Mouse (Mus musculus): ENCODE measurements around the gene Asap3. TPM values are rescaled to one million over a fixed set of nuclear protein-coding genes. Genes with fewer than 3 reads are reported as not detected.
A peak's percentile ranks its signal among the peaks of the same experiment; 100 is the strongest.

Asap3 gene
- total RNA-seq, 1 experiment, result 4.7 TPM

DNA sequence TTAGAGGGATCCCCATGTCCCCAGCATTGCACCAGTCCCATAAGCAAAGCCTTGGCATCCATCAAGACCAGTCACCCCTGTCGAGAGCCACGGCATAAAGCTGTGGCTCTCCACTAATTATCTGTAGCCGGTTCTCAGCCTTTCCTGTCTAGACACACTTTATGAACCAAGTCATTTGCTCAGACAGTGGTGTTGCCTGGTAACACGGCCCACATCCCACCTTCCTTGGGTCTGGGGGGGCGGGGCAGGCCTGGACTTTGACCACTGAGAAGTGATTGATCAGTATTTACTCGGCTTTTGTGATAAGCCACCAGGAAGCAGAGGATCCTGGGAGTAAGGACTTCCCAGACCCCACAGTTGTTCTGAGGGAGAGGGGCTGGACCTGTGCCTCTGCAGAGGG lies 49.8 kb downstream of the Asap3 start:
- no peaks in the 10 kb centered on the region for H3K9me3 ChIP-seq (ENCODE audit: control insufficient read depth, insufficient read depth, low read depth, low read length)
- peaks cover 3 to 16% of the 10 kb centered on the region in 2 experiments for H3K4me1 ChIP-seq (ENCODE audit: control insufficient read depth in 2 of 2, insufficient read depth in 2 of 2, low read length in 2 of 2, poor library complexity in 1 of 2)
- H3K36me3 ChIP-seq (ENCODE audit: control insufficient read depth, insufficient read depth, low read length, poor library complexity, severe bottlenecking), result peaks cover 47% of the 10 kb centered on the region
- H3K9ac ChIP-seq (ENCODE audit: insufficient read depth, low read depth, low read length, poor library complexity, severe bottlenecking), result no peak overlapping the region
- DNase-seq (ENCODE audit: low read depth, low spot score), result no peak
- H3K27ac ChIP-seq (ENCODE audit: insufficient read depth, low read depth, low read length, poor library complexity, severe bottlenecking), result no peak overlapping the region
- in situ Hi-C loops (cut with MboI; ENCODE audit: low sequenced_read_pairs in 2 of 2, unreplicated experiment in 2 of 2), result no loop called here
- TF ChIP-seq MAFK (IDR thresholded peaks at IDR 0.05; ENCODE audit: insufficient read depth, low read depth, low read length) (no peak), ZC3H11A (IDR thresholded peaks at IDR 0.05; ENCODE audit: borderline replicate concordance, low read depth, low read length) (no peak), CHD2 (IDR thresholded peaks at IDR 0.05; ENCODE audit: low read depth, low read length) (no peak), HCFC1 (IDR thresholded peaks at IDR 0.05; ENCODE audit: borderline replicate concordance, insufficient read depth, low read length) (no peak), ZNF384 (IDR thresholded peaks at IDR 0.05; ENCODE audit: low read depth, low read length) (no peak)
- H3K4me3 ChIP-seq (ENCODE audit: insufficient read depth in 1 of 2, low read depth in 1 of 2, low read length in 2 of 2, poor library complexity in 1 of 2, severe bottlenecking in 1 of 2), result no peak overlapping the region

DNA sequence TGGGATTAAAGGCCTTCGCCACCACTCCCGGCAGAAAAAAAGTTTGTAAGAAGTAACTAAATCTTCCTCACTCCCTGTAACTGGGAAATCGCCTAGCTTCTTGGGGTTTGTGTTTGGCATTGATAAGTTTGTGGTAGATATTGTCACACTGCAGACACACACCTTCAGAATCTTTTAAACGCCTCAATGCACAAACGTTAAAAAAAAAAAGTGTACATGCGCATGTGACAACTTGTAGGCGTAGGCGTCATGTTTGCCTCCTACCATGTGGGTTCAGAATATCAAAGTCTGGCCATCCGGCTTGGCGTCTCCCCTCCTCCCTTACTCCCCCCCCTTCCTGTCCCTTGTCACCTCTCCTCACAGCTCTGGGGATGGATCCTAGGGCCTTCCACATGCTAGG lies 50.5 kb downstream of the Asap3 start:
- TF ChIP-seq HCFC1 (IDR thresholded peaks at IDR 0.05; ENCODE audit: borderline replicate concordance, insufficient read depth, low read length) (no peak), ZC3H11A (IDR thresholded peaks at IDR 0.05; ENCODE audit: borderline replicate concordance, low read depth, low read length) (no peak), CHD2 (IDR thresholded peaks at IDR 0.05; ENCODE audit: low read depth, low read length) (no peak), ZNF384 (IDR thresholded peaks at IDR 0.05; ENCODE audit: low read depth, low read length) (no peak), MAFK (IDR thresholded peaks at IDR 0.05; ENCODE audit: insufficient read depth, low read depth, low read length) (no peak)
- Histone ChIP-seq H3K4me3 (ENCODE audit: insufficient read depth in 1 of 2, low read depth in 1 of 2, low read length in 2 of 2, poor library complexity in 1 of 2, severe bottlenecking in 1 of 2) (no peak overlapping the region), H3K9ac (ENCODE audit: insufficient read depth, low read depth, low read length, poor library complexity, severe bottlenecking) (no peak overlapping the region), H3K36me3 (ENCODE audit: control insufficient read depth, insufficient read depth, low read length, poor library complexity, severe bottlenecking) (peaks cover 50% of the 10 kb centered on the region), H3K4me1 (ENCODE audit: control insufficient read depth in 2 of 2, insufficient read depth in 2 of 2, low read length in 2 of 2, poor library complexity in 1 of 2) (peaks cover 3 to 14% of the 10 kb centered on the region in 2 experiments), H3K9me3 (ENCODE audit: control insufficient read depth, insufficient read depth, low read depth, low read length) (no peaks in the 10 kb centered on the region), H3K27ac (ENCODE audit: insufficient read depth, low read depth, low read length, poor library complexity, severe bottlenecking) (no peak overlapping the region)
- in situ Hi-C loops (cut with MboI; ENCODE audit: low sequenced_read_pairs in 2 of 2, unreplicated experiment in 2 of 2), result no loop called here
- DNase-seq (ENCODE audit: low read depth, low spot score), result no peak

DNA sequence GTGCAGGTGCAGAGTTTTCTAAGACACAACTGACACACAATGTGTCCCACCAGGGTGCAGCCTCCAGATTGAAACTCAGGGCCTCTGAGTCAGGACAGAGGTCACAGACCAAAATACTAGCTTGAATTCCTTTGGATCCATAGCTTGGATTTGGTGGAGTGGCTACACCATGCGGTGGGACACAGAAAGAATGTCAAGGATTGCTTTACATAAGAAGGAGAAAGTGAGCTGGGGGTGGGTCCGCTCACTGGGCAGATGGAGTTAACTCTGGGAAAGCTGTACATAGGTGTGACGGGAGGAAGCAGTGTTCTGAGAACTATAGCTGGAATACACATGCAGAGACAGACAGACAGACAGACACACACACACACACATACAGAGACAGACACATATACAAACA lies 53.8 kb downstream of the Asap3 start:
- Histone ChIP-seq H3K9ac (ENCODE audit: insufficient read depth, low read depth, low read length, poor library complexity, severe bottlenecking) (no peak overlapping the region), H3K27ac (ENCODE audit: insufficient read depth, low read depth, low read length, poor library complexity, severe bottlenecking) (peak overlapping the region; percentile 34; the same call in 1 of the 2 replicates), H3K36me3 (ENCODE audit: control insufficient read depth, insufficient read depth, low read length, poor library complexity, severe bottlenecking) (peaks cover 47% of the 10 kb centered on the region), H3K4me3 (ENCODE audit: insufficient read depth in 1 of 2, low read depth in 1 of 2, low read length in 2 of 2, poor library complexity in 1 of 2, severe bottlenecking in 1 of 2) (no peak overlapping the region), H3K9me3 (ENCODE audit: control insufficient read depth, insufficient read depth, low read depth, low read length) (no peaks in the 10 kb centered on the region), H3K4me1 (ENCODE audit: control insufficient read depth in 2 of 2, insufficient read depth in 2 of 2, low read length in 2 of 2, poor library complexity in 1 of 2) (peaks cover 3 to 14% of the 10 kb centered on the region in 2 experiments)
- DNase-seq (ENCODE audit: low read depth, low spot score), result no peak
- TF ChIP-seq ZNF384 (IDR thresholded peaks at IDR 0.05; ENCODE audit: low read depth, low read length) (no peak), MAFK (IDR thresholded peaks at IDR 0.05; ENCODE audit: insufficient read depth, low read depth, low read length) (no peak), HCFC1 (IDR thresholded peaks at IDR 0.05; ENCODE audit: borderline replicate concordance, insufficient read depth, low read length) (no peak), ZC3H11A (IDR thresholded peaks at IDR 0.05; ENCODE audit: borderline replicate concordance, low read depth, low read length) (no peak), CHD2 (IDR thresholded peaks at IDR 0.05; ENCODE audit: low read depth, low read length) (no peak)
- in situ Hi-C loops (cut with MboI; ENCODE audit: low sequenced_read_pairs in 2 of 2, unreplicated experiment in 2 of 2), result no loop called here

DNA sequence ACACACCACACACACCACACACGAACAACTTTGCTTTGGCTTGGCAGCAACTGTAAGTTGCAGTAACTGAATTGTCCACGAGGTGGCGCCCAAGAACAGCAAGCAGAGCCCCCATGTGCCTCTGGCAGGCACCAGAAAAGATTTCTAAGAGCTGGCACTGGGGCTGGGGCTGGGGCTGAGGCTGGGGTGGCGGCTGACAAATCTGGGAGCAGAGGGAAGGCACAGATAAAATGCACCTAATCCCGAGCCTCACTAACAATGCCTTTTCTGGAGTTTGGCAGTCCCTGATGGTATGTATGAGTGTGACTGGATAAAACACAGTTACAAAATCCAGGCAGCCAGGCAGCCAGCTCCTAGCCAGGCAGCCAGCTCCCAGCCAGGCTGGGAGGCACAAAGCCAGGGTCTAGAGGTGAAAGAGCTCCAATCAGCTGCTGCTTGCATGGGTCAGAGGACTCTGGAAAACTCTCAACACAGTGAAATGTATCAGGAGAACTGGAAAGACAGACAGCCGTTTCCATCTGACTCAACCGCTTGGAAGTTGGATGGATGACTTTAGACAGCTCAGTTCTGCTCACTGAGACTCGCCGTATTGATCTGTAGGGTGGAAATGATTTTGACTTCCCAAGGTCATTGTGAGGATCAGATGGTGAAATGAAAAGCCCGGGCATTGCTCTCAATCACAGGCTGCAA lies 54.5 kb downstream of the Asap3 start:
- no peak for DNase-seq (ENCODE audit: low read depth, low spot score)
- Histone ChIP-seq H3K4me1 (ENCODE audit: control insufficient read depth in 2 of 2, insufficient read depth in 2 of 2, low read length in 2 of 2, poor library complexity in 1 of 2) (peaks cover 3 to 14% of the 10 kb centered on the region in 2 experiments), H3K9ac (ENCODE audit: insufficient read depth, low read depth, low read length, poor library complexity, severe bottlenecking) (no peak overlapping the region), H3K27ac (ENCODE audit: insufficient read depth, low read depth, low read length, poor library complexity, severe bottlenecking) (peak overlapping the region; percentile 34; the same call in 1 of the 2 replicates), H3K9me3 (ENCODE audit: control insufficient read depth, insufficient read depth, low read depth, low read length) (no peaks in the 10 kb centered on the region), H3K36me3 (ENCODE audit: control insufficient read depth, insufficient read depth, low read length, poor library complexity, severe bottlenecking) (peaks cover 47% of the 10 kb centered on the region), H3K4me3 (ENCODE audit: insufficient read depth in 1 of 2, low read depth in 1 of 2, low read length in 2 of 2, poor library complexity in 1 of 2, severe bottlenecking in 1 of 2) (no peak overlapping the region)
- in situ Hi-C loops (cut with MboI; ENCODE audit: low sequenced_read_pairs in 2 of 2, unreplicated experiment in 2 of 2), result no loop called here
- TF ChIP-seq ZNF384 (IDR thresholded peaks at IDR 0.05; ENCODE audit: low read depth, low read length) (no peak), ZC3H11A (IDR thresholded peaks at IDR 0.05; ENCODE audit: borderline replicate concordance, low read depth, low read length) (no peak), HCFC1 (IDR thresholded peaks at IDR 0.05; ENCODE audit: borderline replicate concordance, insufficient read depth, low read length) (no peak), CHD2 (IDR thresholded peaks at IDR 0.05; ENCODE audit: low read depth, low read length) (no peak), MAFK (IDR thresholded peaks at IDR 0.05; ENCODE audit: insufficient read depth, low read depth, low read length) (no peak)
